ENCODE assay signal across 8 mouse cellular contexts in the genomic region with DNA sequence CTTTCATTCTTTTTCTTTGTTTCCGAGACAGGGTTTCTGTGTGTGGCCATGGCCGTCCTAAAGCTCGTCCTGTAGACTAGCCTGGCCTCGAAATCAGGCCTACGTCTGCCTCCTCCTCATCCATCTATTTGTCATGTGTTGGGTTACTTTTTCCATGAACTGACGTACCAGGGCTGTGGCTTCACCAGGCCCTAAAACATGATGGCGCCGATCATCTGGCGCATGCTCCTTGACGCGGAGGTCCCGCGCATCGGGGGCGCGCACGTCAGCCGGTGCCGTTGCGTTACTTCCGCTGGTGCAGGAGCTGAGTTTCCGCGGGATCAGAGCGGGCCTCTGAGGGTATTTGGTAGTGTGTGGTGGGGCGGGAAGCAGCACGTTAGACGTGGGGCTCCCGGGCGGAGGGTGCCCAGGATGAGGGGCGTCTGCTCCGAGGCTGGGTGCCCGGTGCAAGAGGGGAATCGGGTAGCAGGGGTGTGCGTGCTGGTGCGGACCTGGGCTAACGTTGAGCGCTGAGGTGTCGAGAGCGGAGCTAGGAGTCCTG. TPM values are rescaled to one million over a fixed set of nuclear protein-coding genes. Genes with fewer than 3 reads are reported as not detected.
DNase-seq lines count a peak whose midpoint lies in the region; ATAC-seq and TF ChIP-seq lines count a peak whose summit lies in the region.
"Not testable (repeated sequence)": the region's sequence is repeated elsewhere in the genome, so short reads cannot be mapped to it uniquely, and the experiment has no call there.

A gene (plus strand): TSS at position 281 of the 541 bp plus-strand sequence.

- not testable (repeated sequence) for TF ChIP-seq POLR2A in ES-Bruce4 (IDR thresholded peaks at IDR 0.05; ENCODE audit: insufficient read depth, low read length); liver, adult 2 months (IDR thresholded peaks at IDR 0.05; ENCODE audit: extremely low read depth, insufficient read depth, low read length)

- not testable (repeated sequence) for H3K79me2 ChIP-seq in liver, adult 2 months (ENCODE audit: control insufficient read depth, insufficient read depth, low read length)

- not testable (repeated sequence) for TF ChIP-seq CTCF in ES-Bruce4 (IDR thresholded peaks at IDR 0.05; ENCODE audit: low read depth, low read length); liver, adult 2 months (IDR thresholded peaks at IDR 0.05; ENCODE audit: low read depth, low read length); midbrain, postnatal 0 days (IDR thresholded peaks at IDR 0.05)

- H3K27me3 ChIP-seq in ES-Bruce4 (ENCODE audit: control insufficient read depth, insufficient read depth, low read length, poor library complexity, severe bottlenecking); forebrain, embryonic 12.5 days; heart, embryonic 16.5 days (ENCODE audit: control insufficient read depth, insufficient read depth, low read length); liver, adult 2 months (ENCODE audit: control insufficient read depth, insufficient read depth, low read length); midbrain, postnatal 0 days (ENCODE audit: insufficient read depth, low read length); stomach, embryonic 16.5 days (ENCODE audit: control insufficient read depth, insufficient read depth, low read length): not testable (repeated sequence)

- H3K9me3 ChIP-seq in ES-Bruce4 (replicated peaks; ENCODE audit: control insufficient read depth, insufficient read depth, low read length, poor library complexity, severe bottlenecking); forebrain, embryonic 12.5 days; heart, embryonic 16.5 days (replicated peaks; ENCODE audit: control insufficient read depth, low read length); midbrain, postnatal 0 days (ENCODE audit: low read length); stomach, embryonic 16.5 days (replicated peaks; ENCODE audit: control insufficient read depth, low read length): not testable (repeated sequence)

- peak within 1 kb of the TSS; percentile 51 for H3K4me2 ChIP-seq in forebrain, embryonic 12.5 days
- peak within 1 kb of the TSS; percentile 66 for H3K4me2 ChIP-seq in heart, embryonic 16.5 days (ENCODE audit: low read depth, low read length)
- peak within 1 kb of the TSS; percentile 34; the same call in 1 of the 2 replicates for H3K4me2 ChIP-seq in midbrain, postnatal 0 days (ENCODE audit: low read depth, low read length, poor library complexity, severe bottlenecking)
- H3K4me2 ChIP-seq in stomach, embryonic 16.5 days (ENCODE audit: low read depth, low read length): peak within 1 kb of the TSS; percentile 52

- not testable (repeated sequence) for H3K36me3 ChIP-seq in ES-Bruce4 (ENCODE audit: control insufficient read depth, insufficient read depth, low read length, poor library complexity, severe bottlenecking); heart, embryonic 16.5 days (ENCODE audit: control insufficient read depth, insufficient read depth); liver, adult 2 months (ENCODE audit: control insufficient read depth, insufficient read depth, low read length); midbrain, postnatal 0 days (ENCODE audit: insufficient read depth, low read length); stomach, embryonic 16.5 days (ENCODE audit: control insufficient read depth, insufficient read depth, low read length)
- peaks cover 12% of the 10 kb centered on the region for H3K36me3 ChIP-seq in forebrain, embryonic 12.5 days (replicated peaks)

- TF ChIP-seq EP300 in ES-Bruce4 (IDR thresholded peaks at IDR 0.05; ENCODE audit: insufficient read depth, low read depth, low read length): not testable (repeated sequence)

- peak within 1 kb of the TSS; percentile 73 for H3K9ac ChIP-seq in ES-Bruce4 (ENCODE audit: low read depth, poor library complexity, severe bottlenecking)
- H3K9ac ChIP-seq in forebrain, embryonic 12.5 days: peak within 1 kb of the TSS; percentile 40; the same call in 1 of the 2 replicates
- peak within 1 kb of the TSS; percentile 38; the same call in 1 of the 2 replicates for H3K9ac ChIP-seq in heart, embryonic 16.5 days (ENCODE audit: low read length)
- peak within 1 kb of the TSS; percentile 83 for H3K9ac ChIP-seq in liver, adult 2 months (ENCODE audit: low read depth, low read length)
- H3K9ac ChIP-seq in midbrain, postnatal 0 days (replicated peaks; ENCODE audit: low read length, poor library complexity, severe bottlenecking): not testable (repeated sequence)
- H3K9ac ChIP-seq in stomach, embryonic 16.5 days (ENCODE audit: low read length): peak within 1 kb of the TSS; percentile 54

- DNase-seq in kidney, postnatal 10 days: peak; percentile 26
- DNase-seq in liver, adult 2 months (ENCODE audit: extremely low read depth, low read depth, low spot score): peak; percentile 38
- DNase-seq in midbrain, postnatal 0 days (ENCODE audit: low spot score): peak; percentile 54

- peak within 1 kb of the TSS; percentile 79 for H3K4me3 ChIP-seq in ES-Bruce4 (ENCODE audit: low read depth, low read length)
- H3K4me3 ChIP-seq in forebrain, embryonic 12.5 days (replicated peaks): peak within 1 kb of the TSS; percentile 42
- H3K4me3 ChIP-seq in heart, embryonic 16.5 days (ENCODE audit: low read length): peak within 1 kb of the TSS; percentile 46
- H3K4me3 ChIP-seq in liver, adult 2 months (ENCODE audit: insufficient read depth, low read depth, low read length): peak within 1 kb of the TSS; percentile 81
- peak within 1 kb of the TSS; percentile 29 for H3K4me3 ChIP-seq in midbrain, postnatal 0 days (ENCODE audit: low read depth, low read length)
- H3K4me3 ChIP-seq in stomach, embryonic 16.5 days (replicated peaks; ENCODE audit: low read length): peak within 1 kb of the TSS; percentile 40

- H3K4me1 ChIP-seq in ES-Bruce4 (ENCODE audit: control insufficient read depth, insufficient read depth, low read length); forebrain, embryonic 12.5 days; heart, embryonic 16.5 days (ENCODE audit: control insufficient read depth, insufficient read depth, low read length); liver, adult 2 months (ENCODE audit: control insufficient read depth, insufficient read depth, low read length); midbrain, postnatal 0 days (ENCODE audit: insufficient read depth, low read length); stomach, embryonic 16.5 days (ENCODE audit: control insufficient read depth, insufficient read depth, low read length): not testable (repeated sequence)

- WGBS in forebrain, embryonic 12.5 days: 2% methylated on average over 29 of the region's 39 CpGs
- 5% methylated on average over 25 of the region's 39 CpGs for WGBS in heart, embryonic 16.5 days
- 4% methylated on average over 30 of the region's 39 CpGs for WGBS in liver, adult 2 months
- WGBS in midbrain, postnatal 0 days: 3% methylated on average over 19 of the region's 39 CpGs
- WGBS in stomach, embryonic 16.5 days: 2% methylated on average over 28 of the region's 39 CpGs

- peak within 1 kb of the TSS; percentile 56; the same call in 1 of the 2 replicates for H3K27ac ChIP-seq in ES-Bruce4 (ENCODE audit: insufficient read depth, low read length)
- peak within 1 kb of the TSS; percentile 87 for H3K27ac ChIP-seq in forebrain, embryonic 12.5 days
- H3K27ac ChIP-seq in heart, embryonic 16.5 days (ENCODE audit: low read length): peak within 1 kb of the TSS; percentile 53
- not testable (repeated sequence) for H3K27ac ChIP-seq in liver, adult 2 months (replicated peaks; ENCODE audit: insufficient read depth, low read depth, low read length)
- peak within 1 kb of the TSS; percentile 65; the same call in 1 of the 2 replicates for H3K27ac ChIP-seq in midbrain, postnatal 0 days (ENCODE audit: low read depth, low read length)
- H3K27ac ChIP-seq in stomach, embryonic 16.5 days (ENCODE audit: low read length): peak within 1 kb of the TSS; percentile 62; the same call in 1 of the 2 replicates

- ATAC-seq in cerebellum, adult (ENCODE audit: insufficient number of reproducible peaks, low FRiP score, low TSS enrichment): peak; percentile 61
- peak; percentile 45 for ATAC-seq in forebrain, embryonic 12.5 days (ENCODE audit: low FRiP score)
- peak; percentile 71 for ATAC-seq in heart, embryonic 16.5 days (replicated peaks; ENCODE audit: extremely low read depth, insufficient read depth, low FRiP score)
- ATAC-seq in midbrain, postnatal 0 days (ENCODE audit: low FRiP score): peak; percentile 67
- ATAC-seq in stomach, embryonic 16.5 days (ENCODE audit: insufficient read depth, low FRiP score): peak; percentile 84

RNA-seq across cellular contexts. Expression of the gene that starts here (rescaled TPM):
- 58.0 and 60.1 TPM in 2 replicates for polyA plus RNA-seq in ES-Bruce4 (2011; ENCODE audit: insufficient read depth, insufficient read length, low read depth, missing spikeins)
- polyA plus RNA-seq in forebrain, embryonic 12.5 days (2016; fragmentation: Nextera tagmentation; extraction: Ambion mirVana): 20.8 and 21.4 TPM in 2 replicates
- 6.9 and 7.3 TPM in 2 replicates for polyA plus RNA-seq in heart, embryonic 16.5 days (2015; fragmentation: Nextera tagmentation; extraction: Ambion mirVana)
- 5.3 and 5.6 TPM in 2 replicates for total RNA-seq in liver, adult 2 months (2014; rRNA removed)
- 4.2 and 4.9 TPM in 2 replicates for polyA plus RNA-seq in liver, adult 2 months (2012; rRNA removed)
- 41.9 and 44.7 TPM in 2 replicates for total RNA-seq in midbrain, postnatal 0 days (2014; rRNA removed)
- polyA plus RNA-seq in midbrain, postnatal 0 days (2015; fragmentation: Nextera tagmentation; extraction: Ambion mirVana): 8.2 and 9.6 TPM in 2 replicates
- polyA plus RNA-seq in stomach, embryonic 16.5 days (2015; fragmentation: Nextera tagmentation; extraction: Ambion mirVana): 9.0 and 9.1 TPM in 2 replicates

Comparison
In these comparisons a context has a peak if more than half of its experiments do, and no peak if none do; other contexts are left out.
1. H3K4me3 ChIP-seq: peak in every context shown above with its lines; median percentile 81 in liver, adult 2 months; 79 in ES-Bruce4; 46 in heart, embryonic 16.5 days; 42 in forebrain, embryonic 12.5 days; 40 in stomach, embryonic 16.5 days; 29 in midbrain, postnatal 0 days.